In genomic region chr6:118626246-118626645, GRCm38 (mm10) we compare ENCODE assay signal across 10 mouse cellular contexts.
A peak's percentile ranks its signal among the peaks of the same experiment; 100 is the strongest.
DNase-seq lines count a peak whose midpoint lies in the region; ATAC-seq and TF ChIP-seq lines count a peak whose summit lies in the region.
"Had no signal": no experiment of that assay in that cellular context is flagged by ENCODE, and none has a peak within 500 bp of the region (broad histone marks: within the 10 kb centered on the region; RNA-seq: fewer than 3 reads in every experiment).

No protein-coding gene starts in this region.

- no peak overlapping the region for H3K27ac ChIP-seq in cerebellum, adult 2 months (ENCODE audit: insufficient read depth, low read length)
- H3K27ac ChIP-seq in kidney, embryonic 16.5 days (ENCODE audit: low read length), result no peak overlapping the region
- H3K27ac ChIP-seq in ES-E14 (ENCODE audit: insufficient read depth, low read depth, low read length, poor library complexity, severe bottlenecking), result no peak overlapping the region
- H3K27ac ChIP-seq: liver, embryonic 15.5 days had no signal

- no peak overlapping the region for H3K4me3 ChIP-seq in cerebellum, adult 2 months (replicated peaks; ENCODE audit: insufficient read depth, low read depth, low read length)
- H3K4me3 ChIP-seq in kidney, embryonic 16.5 days (ENCODE audit: low read length), result no peak overlapping the region
- no peak overlapping the region for H3K4me3 ChIP-seq in ES-E14 (ENCODE audit: insufficient read depth in 1 of 2, low read depth in 1 of 2, low read length in 2 of 2, poor library complexity in 1 of 2, severe bottlenecking in 1 of 2)
- H3K4me3 ChIP-seq: liver, embryonic 15.5 days had no signal

- ATAC-seq in kidney, embryonic 16.5 days (ENCODE audit: low FRiP score, low TSS enrichment), result no peak

- H3K36me3 ChIP-seq in kidney, embryonic 16.5 days (ENCODE audit: insufficient read depth, low read length), result no peaks in the 10 kb centered on the region
- no peaks in the 10 kb centered on the region for H3K36me3 ChIP-seq in ES-E14 (ENCODE audit: control insufficient read depth, insufficient read depth, low read length, poor library complexity, severe bottlenecking)
- H3K36me3 ChIP-seq: liver, embryonic 15.5 days had no signal

- no peak for TF ChIP-seq POLR2A in cerebellum, adult 2 months (IDR thresholded peaks at IDR 0.05; ENCODE audit: borderline replicate concordance, insufficient read depth, low read length)

- in situ Hi-C loops in ES-E14 (cut with MboI; ENCODE audit: low sequenced_read_pairs in 2 of 2, unreplicated experiment in 2 of 2), result loop anchor here in 1 of 2 experiments (25.0 kb wide), 1 partner anchor 486 kb away; no protein-coding TSS in a partner anchor

- peak; percentile 40 to 41 for DNase-seq in cerebellum, adult 2 months
- no peak for DNase-seq in cerebellum, adult 11 months
- DNase-seq in kidney, adult 9 months, result peak; percentile 8
- no peak for DNase-seq in ES-E14 (ENCODE audit: low read depth, low spot score)
- DNase-seq in embryo, embryonic 11.5 days (ENCODE audit: low read depth, low spot score), result peak; percentile 14
- no peak for DNase-seq in c-Kit-positive CD71-positive TER-119-positive erythroid progenitor cells, embryonic 14.5 days (ENCODE audit: low spot score)
- no peak for DNase-seq in heart, adult 9 months (ENCODE audit: low spot score in 2 of 2)
- DNase-seq: adrenal gland, postnatal 14 days had no signal

- peaks cover 9% of the 10 kb centered on the region for H3K4me1 ChIP-seq in cerebellum, adult 2 months (ENCODE audit: control insufficient read depth, insufficient read depth, low read length)
- no peaks in the 10 kb centered on the region for H3K4me1 ChIP-seq in kidney, embryonic 16.5 days (ENCODE audit: insufficient read depth, low read length)
- no peaks in the 10 kb centered on the region for H3K4me1 ChIP-seq in ES-E14 (ENCODE audit: control insufficient read depth in 2 of 2, insufficient read depth in 2 of 2, low read length in 2 of 2, poor library complexity in 1 of 2)
- H3K4me1 ChIP-seq: liver, embryonic 15.5 days had no signal

- H3K9me3 ChIP-seq in kidney, embryonic 16.5 days (ENCODE audit: low read length), result no peaks in the 10 kb centered on the region
- H3K9me3 ChIP-seq in ES-E14 (ENCODE audit: control insufficient read depth, insufficient read depth, low read depth, low read length), result no peaks in the 10 kb centered on the region
- H3K9me3 ChIP-seq: liver, embryonic 15.5 days had no signal

- TF ChIP-seq CTCF in cerebellum, adult 2 months (IDR thresholded peaks at IDR 0.05; ENCODE audit: borderline replicate concordance, insufficient read depth, low read depth, low read length), result peak; percentile 65

- H3K27me3 ChIP-seq in cerebellum, adult 2 months (ENCODE audit: control insufficient read depth, insufficient read depth, low read length), result no peaks in the 10 kb centered on the region
- no peaks in the 10 kb centered on the region for H3K27me3 ChIP-seq in kidney, embryonic 16.5 days (ENCODE audit: insufficient read depth, low read length)
- H3K27me3 ChIP-seq: liver, embryonic 15.5 days had no signal

- H3K4me2 ChIP-seq in kidney, embryonic 16.5 days (replicated peaks; ENCODE audit: low read depth, low read length), result no peak overlapping the region
- H3K4me2 ChIP-seq: liver, embryonic 15.5 days had no signal

- 37% methylated on average over 4 of the region's 4 CpGs for WGBS in cerebellum, adult 2 months
- 63% methylated on average over 4 of the region's 4 CpGs for WGBS in kidney, embryonic 16.5 days

- H3K9ac ChIP-seq in kidney, embryonic 16.5 days (replicated peaks; ENCODE audit: low read length), result no peak overlapping the region
- H3K9ac ChIP-seq in ES-E14 (ENCODE audit: insufficient read depth, low read depth, low read length, poor library complexity, severe bottlenecking), result no peak overlapping the region
- H3K9ac ChIP-seq: liver, embryonic 15.5 days had no signal

TF ChIP-seq in ES-E14, 5 proteins besides CTCF, POLR2A, EP300 and RAD21:
- TF ChIP-seq ZNF384 (IDR thresholded peaks at IDR 0.05; ENCODE audit: low read depth, low read length), result no peak
- TF ChIP-seq HCFC1 (IDR thresholded peaks at IDR 0.05; ENCODE audit: borderline replicate concordance, insufficient read depth, low read length), result no peak
- TF ChIP-seq CHD2 (IDR thresholded peaks at IDR 0.05; ENCODE audit: low read depth, low read length), result no peak
- TF ChIP-seq MAFK (IDR thresholded peaks at IDR 0.05; ENCODE audit: insufficient read depth, low read depth, low read length), result no peak
- TF ChIP-seq ZC3H11A (IDR thresholded peaks at IDR 0.05; ENCODE audit: borderline replicate concordance, low read depth, low read length), result peak; percentile 76

Comparison
In these comparisons a context has a peak if more than half of its experiments do, and no peak if none do; other contexts are left out.
1. DNase-seq: peak in cerebellum, adult 2 months (2 of 2), kidney, adult 9 months (single experiment) and embryo, embryonic 11.5 days (single experiment); none in cerebellum, adult 11 months (single experiment), ES-E14 (single experiment), c-Kit-positive CD71-positive TER-119-positive erythroid progenitor cells, embryonic 14.5 days (single experiment) and heart, adult 9 months (0 of 2).